Mouse (Mus musculus): ENCODE measurements at regions not wholly inside any gene's neighbourhood (a gene's known extent, or its start where the extent isn't known, plus 50 kb on each side); places are given as distances from the start of the nearest gene placed in this dataset.
A peak's percentile ranks its signal among the peaks of the same experiment; 100 is the strongest.

- no peak overlapping the region for H3K27ac ChIP-seq (ENCODE audit: low read length)
- no peak overlapping the region for H3K4me2 ChIP-seq (ENCODE audit: low read depth, low read length)
- no peaks in the 10 kb centered on the region for H3K9me3 ChIP-seq (replicated peaks; ENCODE audit: control insufficient read depth, low read length)
- H3K4me1 ChIP-seq (ENCODE audit: control insufficient read depth, insufficient read depth, low read length), result peaks cover 26% of the 10 kb centered on the region
- no peak overlapping the region for H3K9ac ChIP-seq (ENCODE audit: low read length)
- no peak overlapping the region for H3K4me3 ChIP-seq (ENCODE audit: low read length)
- ATAC-seq (replicated peaks; ENCODE audit: extremely low read depth, insufficient read depth, low FRiP score), result no peak
- H3K27me3 ChIP-seq (ENCODE audit: control insufficient read depth, insufficient read depth, low read length), result no peaks in the 10 kb centered on the region
- WGBS, result 54% methylated on average over 7 of the region's 7 CpGs
- H3K36me3 ChIP-seq (ENCODE audit: control insufficient read depth, insufficient read depth), result no peaks in the 10 kb centered on the region
Measured at GRCm38 (mm10) chr13:41709071-41709470, 103.4 kb downstream of the Tmem170b start.

- Histone ChIP-seq H3K4me2 (ENCODE audit: low read depth, low read length) (no peak overlapping the region), H3K4me3 (ENCODE audit: low read length) (no peak overlapping the region), H3K36me3 (ENCODE audit: control insufficient read depth, insufficient read depth) (no peaks in the 10 kb centered on the region), H3K27me3 (ENCODE audit: control insufficient read depth, insufficient read depth, low read length) (no peaks in the 10 kb centered on the region), H3K9me3 (replicated peaks; ENCODE audit: control insufficient read depth, low read length) (no peaks in the 10 kb centered on the region), H3K4me1 (ENCODE audit: control insufficient read depth, insufficient read depth, low read length) (peaks cover 23% of the 10 kb centered on the region), H3K9ac (ENCODE audit: low read length) (no peak overlapping the region), H3K27ac (ENCODE audit: low read length) (no peak overlapping the region)
- ATAC-seq (replicated peaks; ENCODE audit: extremely low read depth, insufficient read depth, low FRiP score), result peak; percentile 47; the same call in 1 of the 2 replicates
- WGBS, result 36% methylated on average over 24 of the region's 24 CpGs
Measured at GRCm38 (mm10) chr13:41709475-41710227, 103.9 kb downstream of the Tmem170b start.

- Histone ChIP-seq H3K4me2 (ENCODE audit: low read depth, low read length) (no peak overlapping the region), H3K9ac (ENCODE audit: low read length) (no peak overlapping the region), H3K27ac (ENCODE audit: low read length) (no peak overlapping the region), H3K4me1 (ENCODE audit: control insufficient read depth, insufficient read depth, low read length) (peaks cover 6% of the 10 kb centered on the region), H3K9me3 (replicated peaks; ENCODE audit: control insufficient read depth, low read length) (no peaks in the 10 kb centered on the region), H3K36me3 (ENCODE audit: control insufficient read depth, insufficient read depth) (no peaks in the 10 kb centered on the region), H3K27me3 (ENCODE audit: control insufficient read depth, insufficient read depth, low read length) (no peaks in the 10 kb centered on the region), H3K4me3 (ENCODE audit: low read length) (no peak overlapping the region)
- ATAC-seq (replicated peaks; ENCODE audit: extremely low read depth, insufficient read depth, low FRiP score), result no peak
- WGBS, result 71% methylated on average over 8 of the region's 8 CpGs
Measured at GRCm38 (mm10) chr13:41712616-41713015, 106.9 kb downstream of the Tmem170b start.

Data from heart, embryonic 16.5 days (tissue).